Mouse (Mus musculus): ENCODE measurements around the gene Uba5. TPM values are rescaled to one million over a fixed set of nuclear protein-coding genes. Genes with fewer than 3 reads are reported as not detected.

Uba5 gene
- 43.6 and 44.5 TPM in 2 replicates for polyA plus RNA-seq (2016; fragmentation: Nextera tagmentation; extraction: Ambion mirVana)

- WGBS = under 1% methylated on average over 59 of the region's 59 CpGs
- Histone ChIP-seq H3K36me3 (peaks cover 23% of the 10 kb centered on the region), H3K9ac (peak within 1 kb of the TSS; percentile 94), H3K27ac (ENCODE audit: poor library complexity, severe bottlenecking) (peak within 1 kb of the TSS; percentile 58; the same call in 1 of the 2 replicates), H3K27me3 (replicated peaks) (no peaks in the 10 kb centered on the region), H3K4me2 (peak within 1 kb of the TSS; percentile 96), H3K4me3 (peak within 1 kb of the TSS; percentile 100), H3K4me1 (replicated peaks) (peaks cover 17% of the 10 kb centered on the region), H3K9me3 (replicated peaks) (no peaks in the 10 kb centered on the region)
- ATAC-seq (ENCODE audit: insufficient number of reproducible peaks, low FRiP score) = peak; percentile 79
Measured at GRCm38 (mm10) chr9:104062430-104063243, at the start of gene Uba5. Uba5 (minus strand) TSS chr9:104063134.

- Histone ChIP-seq H3K4me2 (no peak overlapping the region), H3K27ac (ENCODE audit: poor library complexity, severe bottlenecking) (no peak overlapping the region), H3K36me3 (no peaks in the 10 kb centered on the region), H3K27me3 (replicated peaks) (no peaks in the 10 kb centered on the region), H3K9ac (no peak overlapping the region), H3K9me3 (replicated peaks) (peaks cover 4% of the 10 kb centered on the region; the same call in 1 of the 2 replicates), H3K4me1 (replicated peaks) (peaks cover 17% of the 10 kb centered on the region), H3K4me3 (no peak overlapping the region)
- ATAC-seq (ENCODE audit: insufficient number of reproducible peaks, low FRiP score) = no peak
- 92% methylated on average over 5 of the region's 5 CpGs for WGBS
Measured at GRCm38 (mm10) chr9:104109151-104109550, 46.2 kb upstream of the Uba5 start.

- no peak overlapping the region for H3K4me2 ChIP-seq
- ATAC-seq (ENCODE audit: insufficient number of reproducible peaks, low FRiP score) = peak; percentile 54
- no peaks in the 10 kb centered on the region for H3K27me3 ChIP-seq (replicated peaks)
- H3K4me1 ChIP-seq (replicated peaks) = peaks cover 17% of the 10 kb centered on the region
- H3K9ac ChIP-seq = no peak overlapping the region
- no peaks in the 10 kb centered on the region for H3K36me3 ChIP-seq
- H3K4me3 ChIP-seq = no peak overlapping the region
- 66% methylated on average over 2 of the region's 2 CpGs for WGBS
- peaks cover 4% of the 10 kb centered on the region; the same call in 1 of the 2 replicates for H3K9me3 ChIP-seq (replicated peaks)
- H3K27ac ChIP-seq (ENCODE audit: poor library complexity, severe bottlenecking) = no peak overlapping the region
Measured at GRCm38 (mm10) chr9:104108571-104109143, 45.7 kb upstream of the Uba5 start.

GRCm38 (mm10) chr9:104107482-104107881 lies 44.5 kb upstream of the Uba5 start:
- H3K27ac ChIP-seq (ENCODE audit: poor library complexity, severe bottlenecking) = 0 out of 2 replicates have a peak overlapping the region, but pooled peaks have one; percentile 6

GRCm38 (mm10) chr9:104106930-104107329 lies 44.0 kb upstream of the Uba5 start:
- peaks cover 4% of the 10 kb centered on the region; the same call in 1 of the 2 replicates for H3K9me3 ChIP-seq (replicated peaks)
- no peak overlapping the region for H3K4me3 ChIP-seq
- WGBS = 68% methylated on average over 9 of the region's 9 CpGs
- no peak overlapping the region for H3K4me2 ChIP-seq
- no peak for ATAC-seq (ENCODE audit: insufficient number of reproducible peaks, low FRiP score)
- H3K36me3 ChIP-seq = no peaks in the 10 kb centered on the region
- 0 out of 2 replicates have a peak overlapping the region, but pooled peaks have one; percentile 6 for H3K27ac ChIP-seq (ENCODE audit: poor library complexity, severe bottlenecking)
- peaks cover 23% of the 10 kb centered on the region for H3K4me1 ChIP-seq (replicated peaks)
- H3K9ac ChIP-seq = no peak overlapping the region
- H3K27me3 ChIP-seq (replicated peaks) = no peaks in the 10 kb centered on the region

More at GRCm38 (mm10) chr9:104107482-104107881, 44.5 kb upstream of the Uba5 start:
- H3K9me3 ChIP-seq (replicated peaks) = peaks cover 4% of the 10 kb centered on the region; the same call in 1 of the 2 replicates
- no peak overlapping the region for H3K9ac ChIP-seq
- ATAC-seq (ENCODE audit: insufficient number of reproducible peaks, low FRiP score) = peak; percentile 41; the same call in 1 of the 2 replicates
- WGBS = 26% methylated on average over 6 of the region's 6 CpGs
- H3K4me3 ChIP-seq = no peak overlapping the region
- no peaks in the 10 kb centered on the region for H3K27me3 ChIP-seq (replicated peaks)
- H3K36me3 ChIP-seq = no peaks in the 10 kb centered on the region
- no peak overlapping the region for H3K4me2 ChIP-seq
- H3K4me1 ChIP-seq (replicated peaks) = peaks cover 17% of the 10 kb centered on the region

GRCm38 (mm10) chr9:104104986-104105385 lies 42.1 kb upstream of the Uba5 start:
- 75% methylated on average over 2 of the region's 2 CpGs for WGBS
- no peak overlapping the region for H3K4me2 ChIP-seq
- no peaks in the 10 kb centered on the region for H3K36me3 ChIP-seq
- H3K9ac ChIP-seq = no peak overlapping the region
- no peak overlapping the region for H3K27ac ChIP-seq (ENCODE audit: poor library complexity, severe bottlenecking)
- ATAC-seq (ENCODE audit: insufficient number of reproducible peaks, low FRiP score) = no peak
- no peaks in the 10 kb centered on the region for H3K9me3 ChIP-seq (replicated peaks)
- no peak overlapping the region for H3K4me3 ChIP-seq
- H3K27me3 ChIP-seq (replicated peaks) = no peaks in the 10 kb centered on the region
- peaks cover 25% of the 10 kb centered on the region for H3K4me1 ChIP-seq (replicated peaks)

GRCm38 (mm10) chr9:104102901-104103300 lies 40.0 kb upstream of the Uba5 start:
- H3K27me3 ChIP-seq (replicated peaks) = no peaks in the 10 kb centered on the region
- H3K9ac ChIP-seq = no peak overlapping the region
- no peaks in the 10 kb centered on the region for H3K9me3 ChIP-seq (replicated peaks)
- peaks cover 3% of the 10 kb centered on the region; the same call in 1 of the 2 replicates for H3K36me3 ChIP-seq
- no peak overlapping the region for H3K27ac ChIP-seq (ENCODE audit: poor library complexity, severe bottlenecking)
- H3K4me3 ChIP-seq = no peak overlapping the region
- 60% methylated on average over 2 of the region's 2 CpGs for WGBS
- H3K4me2 ChIP-seq = no peak overlapping the region
- ATAC-seq (ENCODE audit: insufficient number of reproducible peaks, low FRiP score) = no peak
- peaks cover 15% of the 10 kb centered on the region; the same call in 1 of the 2 replicates for H3K4me1 ChIP-seq (replicated peaks)

- ATAC-seq (ENCODE audit: insufficient number of reproducible peaks, low FRiP score) = no peak
- Histone ChIP-seq H3K27ac (ENCODE audit: poor library complexity, severe bottlenecking) (no peak overlapping the region), H3K36me3 (peaks cover 3% of the 10 kb centered on the region; the same call in 1 of the 2 replicates), H3K4me3 (no peak overlapping the region), H3K9ac (no peak overlapping the region), H3K4me1 (replicated peaks) (peaks cover 12% of the 10 kb centered on the region; the same call in 1 of the 2 replicates), H3K4me2 (no peak overlapping the region), H3K27me3 (replicated peaks) (no peaks in the 10 kb centered on the region), H3K9me3 (replicated peaks) (no peaks in the 10 kb centered on the region)
- WGBS = 18% methylated on average over 6 of the region's 6 CpGs
Measured at GRCm38 (mm10) chr9:104102301-104102700, 39.4 kb upstream of the Uba5 start.

GRCm38 (mm10) chr9:104101458-104101857 lies 38.5 kb upstream of the Uba5 start:
- Histone ChIP-seq H3K36me3 (peaks cover 3% of the 10 kb centered on the region; the same call in 1 of the 2 replicates), H3K27me3 (replicated peaks) (no peaks in the 10 kb centered on the region), H3K4me3 (no peak overlapping the region), H3K4me2 (no peak overlapping the region), H3K9me3 (replicated peaks) (no peaks in the 10 kb centered on the region), H3K9ac (no peak overlapping the region), H3K4me1 (replicated peaks) (peaks cover 8% of the 10 kb centered on the region; the same call in 1 of the 2 replicates), H3K27ac (ENCODE audit: poor library complexity, severe bottlenecking) (no peak overlapping the region)
- WGBS = 43% methylated on average over 3 of the region's 3 CpGs
- no peak for ATAC-seq (ENCODE audit: insufficient number of reproducible peaks, low FRiP score)

- peaks cover 8% of the 10 kb centered on the region; the same call in 1 of the 2 replicates for H3K4me1 ChIP-seq (replicated peaks)
- peaks cover 3% of the 10 kb centered on the region; the same call in 1 of the 2 replicates for H3K36me3 ChIP-seq
- H3K27ac ChIP-seq (ENCODE audit: poor library complexity, severe bottlenecking) = no peak overlapping the region
- ATAC-seq (ENCODE audit: insufficient number of reproducible peaks, low FRiP score) = no peak
- no peak overlapping the region for H3K4me2 ChIP-seq
- H3K9me3 ChIP-seq (replicated peaks) = no peaks in the 10 kb centered on the region
- no peaks in the 10 kb centered on the region for H3K27me3 ChIP-seq (replicated peaks)
- WGBS = 64% methylated on average over 7 of the region's 7 CpGs
- H3K4me3 ChIP-seq = no peak overlapping the region
- no peak overlapping the region for H3K9ac ChIP-seq
Measured at GRCm38 (mm10) chr9:104100822-104101221, 37.9 kb upstream of the Uba5 start.

GRCm38 (mm10) chr9:104099060-104099459 lies 36.1 kb upstream of the Uba5 start:
- 80% methylated on average over 11 of the region's 11 CpGs for whole genome bisulfite sequencing
- Histone ChIP-seq H3K9ac (no peak overlapping the region), H3K4me1 (replicated peaks) (peaks cover 8% of the 10 kb centered on the region; the same call in 1 of the 2 replicates), H3K9me3 (replicated peaks) (no peaks in the 10 kb centered on the region), H3K4me3 (no peak overlapping the region), H3K27me3 (replicated peaks) (no peaks in the 10 kb centered on the region), H3K27ac (ENCODE audit: poor library complexity, severe bottlenecking) (no peak overlapping the region), H3K4me2 (no peak overlapping the region), H3K36me3 (peaks cover 3% of the 10 kb centered on the region; the same call in 1 of the 2 replicates)
- no peak for ATAC-seq (ENCODE audit: insufficient number of reproducible peaks, low FRiP score)
